Mouse (Mus musculus) E14TG2a.4 (cell line): ENCODE data around the gene Hoxa5.

Source experiments
- CTCF ChIP-seq: conservative IDR thresholded peaks from 2 replicates; pipeline ENCODE4 v1.5.1; 2014; ENCODE audit warnings: low read length
- NANOG ChIP-seq: IDR thresholded peaks from 2 replicates; pipeline ENCODE4 v1.6.1; 2014; ENCODE audit warnings: borderline replicate concordance, low read length, mixed read lengths

- TF ChIP-seq CTCF (no peak), NANOG (no peak)
Measured at GRCm38 (mm10) chr6:52219234-52219942, 15.0 kb upstream of the Hoxa5 start.
